Mouse (Mus musculus): ENCODE results near the gene Islr.
A peak's percentile ranks its signal among the peaks of the same experiment; 100 is the strongest.
"Not testable (repeated sequence)": the region's sequence is repeated elsewhere in the genome, so short reads cannot be mapped to it uniquely, and the experiment has no call there.

Islr gene

DNA sequence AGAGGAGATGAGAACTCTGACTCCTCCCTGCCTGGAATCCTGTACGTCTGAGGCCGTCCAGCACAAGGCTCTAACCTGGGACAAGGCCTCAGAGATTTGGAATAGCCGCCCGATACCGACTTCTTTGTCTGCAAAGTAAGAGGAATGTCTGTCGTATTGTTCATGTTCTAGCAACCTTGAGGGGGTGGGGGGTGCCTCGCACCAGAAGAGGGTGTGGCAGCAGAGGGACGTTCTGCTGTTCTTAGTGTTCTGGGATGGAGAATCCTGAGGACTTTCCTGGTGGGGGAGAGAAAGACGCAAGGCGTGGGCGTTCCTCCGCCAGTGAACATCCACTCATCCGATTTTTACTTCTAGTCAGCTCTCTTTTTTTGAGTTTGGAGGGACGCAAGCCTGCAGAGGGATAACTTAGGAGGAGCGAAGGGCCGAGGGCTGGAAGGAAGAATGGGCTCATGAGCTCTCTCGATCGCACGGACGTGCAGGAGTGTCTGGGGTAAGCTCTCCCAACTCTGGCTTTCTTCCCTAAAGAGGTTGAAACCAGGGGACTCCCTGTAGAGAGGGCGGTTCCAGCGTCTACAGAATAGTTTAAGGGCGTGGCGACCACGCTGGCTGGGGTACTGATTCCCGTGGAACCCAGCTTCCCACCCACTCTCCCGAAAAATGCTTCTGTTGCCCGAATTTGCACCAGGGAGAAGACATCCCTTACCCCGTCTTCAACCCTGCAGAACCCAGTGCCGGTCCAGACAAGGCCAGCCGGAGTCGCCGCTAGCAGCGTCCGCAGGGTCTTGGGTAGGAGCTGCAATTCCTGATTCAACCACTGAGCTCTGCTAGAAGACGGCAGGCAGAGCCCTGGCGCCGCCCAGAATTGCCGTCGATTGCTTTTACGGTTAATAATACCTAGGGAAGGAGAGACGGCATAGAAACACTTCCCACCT, at the start of gene Islr, which contains the start of gene Islr2:
Gene Islr, minus strand, starts transcription at position 791 of the 932 bp plus-strand sequence.
Gene Islr2, minus strand, starts transcription at position 804 of the 932 bp plus-strand sequence.
- DNase-seq (ENCODE audit: low read depth, low spot score), result peak; percentile 85

DNA sequence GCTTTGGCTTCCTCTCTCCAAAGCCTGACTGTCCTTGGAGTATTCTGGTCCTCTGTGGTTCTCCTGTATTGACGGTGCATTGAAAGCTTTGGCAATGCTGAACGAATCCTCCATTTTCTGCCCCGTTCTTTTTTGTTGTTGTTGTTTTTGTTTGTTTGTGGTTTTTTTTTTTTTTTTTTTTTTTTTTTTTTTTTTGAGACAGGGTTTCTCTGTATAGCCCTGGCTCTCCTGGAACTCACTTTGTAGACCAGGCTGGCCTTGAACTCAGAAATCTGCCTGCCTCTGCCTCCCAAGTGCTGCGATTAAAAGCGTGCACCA, 49.7 kb upstream of the Islr start:
- DNase-seq (ENCODE audit: low read depth, low spot score), result not testable (repeated sequence)

DNA sequence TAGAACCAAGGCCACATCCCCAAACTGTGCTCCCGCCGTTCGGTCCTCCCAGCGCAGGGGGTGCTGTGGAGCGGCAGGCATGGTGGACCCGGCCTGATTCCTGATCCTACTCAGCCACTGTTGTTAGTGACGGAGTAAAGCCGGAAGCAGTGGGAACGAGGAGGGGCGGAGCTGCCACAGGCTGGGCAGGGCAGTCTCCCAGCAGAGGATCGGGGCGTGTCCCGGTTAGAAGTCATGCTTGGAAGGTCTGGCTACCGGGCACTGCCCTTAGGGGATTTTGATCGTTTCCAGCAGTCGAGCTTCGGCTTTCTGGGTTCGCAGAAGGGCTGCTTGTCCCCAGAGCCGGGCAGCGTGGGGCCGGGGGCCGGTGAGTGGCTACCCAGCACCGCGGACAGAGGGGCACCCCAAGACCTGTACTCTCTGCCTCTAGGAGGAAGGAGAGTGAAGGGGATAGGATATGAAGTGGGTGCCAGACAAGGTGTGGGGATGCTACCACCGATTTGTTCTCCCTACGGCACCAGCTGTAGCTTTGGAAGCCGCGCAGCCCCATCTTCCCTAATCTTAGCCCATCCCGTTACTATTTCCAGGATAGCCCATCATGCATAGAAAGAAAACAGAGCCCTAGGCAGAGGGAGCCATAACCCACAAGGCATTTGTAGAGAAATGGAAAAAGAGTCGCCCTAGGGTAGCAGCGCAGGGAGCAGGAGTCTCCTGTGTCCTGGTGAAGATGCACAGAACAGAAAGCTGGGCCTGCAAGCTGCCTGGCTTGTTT, 49.1 kb upstream of the Islr start, which contains the start of gene Stoml1:
Gene Stoml1, plus strand, starts transcription at position 132 of the 772 bp plus-strand sequence.
- DNase-seq (ENCODE audit: low read depth, low spot score), result peak; percentile 93

DNA sequence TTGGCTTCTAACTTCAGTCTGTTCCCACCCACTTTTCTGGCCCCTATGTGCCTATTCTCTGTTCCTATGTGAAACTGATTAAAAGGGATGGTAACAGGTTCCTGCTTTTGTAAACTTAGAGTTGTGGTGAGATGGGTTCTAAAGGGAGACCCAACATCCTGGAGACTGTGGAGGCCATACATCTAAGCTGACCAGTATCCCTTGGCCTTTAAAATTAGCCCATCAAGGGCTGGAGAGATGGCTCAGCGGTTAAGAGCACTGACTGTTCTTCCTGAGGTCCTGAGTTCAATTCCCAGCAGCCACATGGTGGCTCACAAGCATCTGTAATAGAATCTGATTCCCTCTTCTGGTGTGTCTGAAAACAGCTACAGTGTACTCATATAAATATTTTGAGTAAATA, 46.6 kb upstream of the Islr start:
- DNase-seq (ENCODE audit: low read depth, low spot score), result not testable (repeated sequence)

DNA sequence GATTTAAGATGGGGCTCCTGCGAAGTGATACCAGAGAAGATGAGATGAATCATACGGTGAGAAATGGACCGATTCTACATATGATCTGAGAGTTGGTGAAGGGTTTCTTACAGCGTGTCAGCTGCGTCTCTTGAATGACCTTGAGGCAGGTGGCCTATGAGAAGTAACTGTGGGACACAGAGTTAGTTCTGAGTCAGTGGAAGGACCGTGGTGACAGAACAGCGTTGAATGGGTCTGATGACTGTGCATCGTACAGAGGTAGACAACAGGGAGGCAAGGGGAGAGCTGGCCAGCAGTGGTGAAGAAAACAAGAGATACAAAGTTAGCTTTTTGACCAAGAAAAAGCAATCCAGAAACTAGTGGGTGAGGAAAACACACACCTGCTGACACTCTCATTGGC, 46.2 kb upstream of the Islr start:
- no peak for DNase-seq (ENCODE audit: low read depth, low spot score)

DNA sequence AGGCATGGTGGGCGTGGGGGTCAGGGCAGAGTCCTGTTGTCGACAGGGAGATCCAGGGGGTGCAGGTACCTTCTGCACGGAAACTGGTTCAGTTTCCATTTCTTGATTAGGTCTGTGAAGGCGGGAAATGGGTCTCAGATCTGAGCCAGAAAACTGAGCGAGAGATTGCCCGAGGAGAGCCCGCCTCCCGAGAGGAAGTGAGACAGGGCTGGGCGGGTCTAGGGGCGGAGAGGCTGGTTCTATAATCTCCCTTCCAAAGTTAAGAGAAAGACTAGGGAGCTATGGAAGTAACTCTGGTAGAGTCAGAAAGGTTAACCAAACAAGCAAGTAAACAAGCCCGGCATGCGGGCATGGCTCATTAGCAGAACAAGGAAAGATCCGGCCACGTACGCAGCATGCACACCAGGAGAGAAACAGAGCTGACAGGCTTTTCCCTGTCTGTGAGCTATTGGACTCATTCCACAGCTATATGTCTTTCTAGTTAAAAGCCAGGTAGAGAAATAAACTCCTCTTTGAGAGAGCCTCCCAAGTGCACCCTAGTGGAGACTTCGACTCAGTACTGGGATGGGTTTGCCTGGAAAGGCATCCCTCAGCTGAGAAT, 45.6 kb upstream of the Islr start, which contains the start of gene Pml:
Gene Pml, minus strand, starts transcription at position 195 of the 601 bp plus-strand sequence.
- peak; percentile 45 for DNase-seq (ENCODE audit: low read depth, low spot score)

DNA sequence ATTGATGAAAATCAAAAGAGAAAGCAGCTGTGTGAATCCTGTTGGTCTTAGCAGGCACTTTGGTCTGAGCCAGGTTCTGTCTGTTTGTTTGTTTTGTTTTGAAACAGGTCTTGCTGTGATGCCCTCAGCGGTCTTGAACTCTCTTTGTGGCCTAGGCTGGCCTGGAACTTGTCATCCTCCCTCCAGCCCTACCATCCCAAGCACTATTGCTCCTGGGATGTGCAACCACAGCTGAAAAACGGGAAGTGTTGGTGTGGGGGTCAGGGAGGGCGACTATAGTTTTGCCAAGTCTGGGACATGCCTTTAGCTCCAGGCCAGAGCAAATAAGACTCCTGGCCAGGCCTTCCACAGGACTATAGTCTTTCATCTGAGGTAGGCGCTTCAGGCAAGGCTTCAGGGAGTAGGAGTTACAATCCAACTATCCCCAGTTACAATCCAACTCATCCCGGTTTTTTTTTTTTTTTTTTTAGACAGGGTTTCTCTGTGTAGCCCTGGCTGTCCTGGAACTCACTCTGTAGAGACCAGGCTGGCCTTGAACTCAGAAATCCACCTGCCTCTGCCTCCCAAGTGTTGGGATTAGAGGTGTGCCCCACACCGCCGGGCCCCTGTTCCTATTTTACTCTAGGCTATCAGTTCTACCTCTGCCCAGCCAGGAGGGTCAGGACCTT, 44.8 kb upstream of the Islr start:
- DNase-seq (ENCODE audit: low read depth, low spot score), result no peak

DNA sequence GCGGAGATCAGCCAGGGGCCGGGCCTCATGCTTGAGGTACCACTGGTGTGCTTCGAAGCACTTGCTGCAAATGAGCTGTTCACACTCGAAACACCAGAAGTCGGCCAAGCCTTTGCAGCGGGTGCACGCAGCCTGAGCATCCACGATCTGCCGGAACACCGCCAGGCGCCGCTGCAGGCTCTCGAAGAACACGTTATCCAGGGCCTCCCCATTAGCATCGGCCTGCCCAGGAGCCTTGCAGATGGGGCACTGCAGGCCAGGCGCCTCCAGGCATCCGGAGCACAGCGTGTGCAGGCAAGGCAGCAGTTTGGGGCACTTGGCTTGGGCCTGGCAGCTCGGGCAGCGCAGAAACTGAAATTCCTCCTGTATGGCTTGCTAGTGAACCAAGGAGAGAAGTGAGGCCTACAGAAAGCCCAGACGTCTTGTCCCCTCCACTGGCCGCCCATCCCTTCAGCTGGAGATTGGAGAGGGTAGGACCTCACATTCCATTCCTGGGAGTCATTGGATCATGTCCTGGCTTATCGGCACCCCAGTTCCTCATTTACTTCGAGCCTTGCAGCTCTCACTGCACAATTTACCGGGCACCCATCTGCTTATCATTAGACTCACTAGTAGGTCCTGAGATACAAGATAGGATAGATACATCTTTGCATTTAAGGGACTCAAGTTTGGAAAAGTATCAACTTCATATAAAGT, 43.1 kb upstream of the Islr start:
- peak; percentile 83 for DNase-seq (ENCODE audit: low read depth, low spot score)

DNA sequence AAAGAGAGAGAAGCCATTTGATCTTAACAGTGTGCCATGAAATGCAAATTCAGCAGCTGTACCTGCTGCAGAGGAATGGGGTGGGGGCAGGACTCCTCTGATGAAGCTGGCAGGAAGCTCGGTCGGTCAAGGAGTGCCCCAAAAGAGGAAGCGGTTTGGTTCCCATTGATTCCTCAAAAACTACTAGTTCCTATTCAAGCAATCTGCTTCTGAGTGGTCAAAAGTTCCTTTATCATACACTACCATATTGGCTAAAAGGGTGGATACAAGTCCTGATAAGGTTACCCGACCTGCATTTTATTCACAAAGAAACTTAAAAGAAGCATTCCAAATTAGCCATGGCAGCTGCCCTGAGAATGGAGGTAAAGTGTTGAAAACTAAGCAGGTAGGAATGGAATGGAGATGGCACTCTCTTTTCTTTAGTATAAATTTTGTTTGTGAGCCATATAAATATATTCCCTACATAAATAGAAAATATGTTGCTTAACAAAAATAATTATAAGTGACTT, 42.0 kb upstream of the Islr start:
- DNase-seq (ENCODE audit: low read depth, low spot score), result no peak

DNA sequence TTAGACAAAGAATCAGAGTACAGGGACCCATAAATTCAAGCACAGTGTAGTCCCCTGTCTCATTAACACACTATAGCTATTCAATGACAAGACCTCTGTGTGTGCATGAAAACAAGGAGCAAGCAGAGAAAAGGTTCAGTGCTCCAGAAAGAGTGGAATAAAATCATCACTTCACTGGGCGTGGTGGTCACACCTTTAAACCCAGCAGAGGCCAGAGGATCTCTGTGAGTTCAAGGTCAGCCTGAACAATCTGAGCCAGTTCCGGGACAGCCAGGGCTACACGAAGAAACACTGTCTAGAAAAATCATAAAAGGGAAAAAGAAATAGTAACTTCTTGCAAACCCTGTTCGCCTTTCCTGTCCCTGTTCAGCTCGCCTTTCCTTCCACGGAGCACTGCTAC, 39.6 kb upstream of the Islr start:
- DNase-seq (ENCODE audit: low read depth, low spot score), result no peak

DNA sequence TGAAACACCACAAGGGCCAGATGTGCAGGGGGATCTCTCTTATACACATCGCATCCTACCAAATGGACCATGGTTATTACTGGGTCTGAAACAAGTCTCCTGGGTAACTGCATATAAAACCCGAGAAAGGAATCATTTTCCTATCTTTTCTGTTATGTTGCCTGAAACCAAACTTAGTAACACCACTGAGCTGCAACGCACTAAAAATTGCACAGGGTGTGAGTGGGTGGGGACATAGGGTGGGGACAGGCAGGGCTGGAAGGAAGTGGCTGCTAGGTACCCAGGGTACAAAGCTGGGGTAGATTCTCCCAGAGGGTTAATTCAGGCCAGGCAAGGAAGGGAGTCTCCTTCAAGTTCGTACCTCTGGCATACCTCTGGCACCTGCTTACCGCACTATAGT, 38.6 kb upstream of the Islr start:
- DNase-seq (ENCODE audit: low read depth, low spot score), result no peak

DNA sequence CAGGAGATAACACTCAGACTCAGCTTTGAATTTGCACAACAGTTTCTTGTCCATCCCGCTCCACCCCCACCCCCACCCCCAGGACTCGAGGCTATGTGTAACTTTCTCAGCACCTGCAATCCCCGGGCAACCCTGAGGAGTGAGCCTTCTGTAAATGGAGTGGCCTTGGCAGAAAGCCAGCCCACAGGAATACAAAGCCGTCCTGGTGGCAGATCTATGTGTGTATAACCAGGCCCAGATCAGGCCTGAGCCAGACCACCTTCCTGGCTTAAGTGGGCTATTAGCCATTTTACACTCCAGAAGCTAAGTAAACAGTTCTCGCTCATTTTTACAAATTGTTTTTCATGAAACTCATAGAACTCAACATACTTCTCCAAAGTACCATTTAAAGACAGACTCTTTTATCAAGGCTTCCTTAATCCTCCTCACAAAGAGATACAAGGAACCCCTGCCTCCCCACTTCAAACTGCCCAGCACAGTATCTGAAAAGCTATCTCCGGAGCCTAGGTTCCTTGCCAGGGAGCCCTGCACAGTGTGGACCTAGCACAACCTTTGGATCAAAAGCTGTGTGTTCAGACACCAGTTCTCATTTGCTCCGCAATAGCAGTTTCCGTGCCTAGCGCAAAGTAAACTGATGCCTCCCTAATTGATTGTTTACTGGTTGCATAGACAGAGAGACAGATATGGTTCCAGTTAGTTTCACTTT, 37.8 kb upstream of the Islr start:
- DNase-seq (ENCODE audit: low read depth, low spot score), result peak; percentile 43

DNA sequence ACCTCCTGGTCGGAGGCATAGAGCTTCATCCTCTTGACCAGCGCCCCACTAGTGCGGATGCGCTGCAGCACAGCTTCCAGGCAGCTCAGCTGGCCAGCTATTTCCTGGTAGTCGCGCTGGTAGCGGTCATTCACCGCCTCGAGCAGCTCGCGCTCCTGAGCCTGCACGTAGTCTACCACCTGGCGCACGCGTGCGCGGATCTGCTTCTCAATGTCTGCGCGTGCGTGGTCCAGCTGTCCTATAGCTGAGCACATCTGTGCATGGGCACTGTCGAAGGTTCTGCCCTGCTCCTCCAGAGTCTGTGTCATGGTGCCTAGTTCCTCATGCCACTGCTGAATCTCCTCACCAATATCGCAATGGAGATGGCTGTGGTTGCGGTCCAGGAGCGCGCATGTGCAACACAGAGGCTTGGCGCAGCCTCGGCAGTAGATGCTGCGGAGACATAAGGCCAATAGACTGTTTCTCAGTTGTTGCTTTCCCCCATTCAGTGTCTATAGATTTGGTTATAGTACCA, 30.5 kb upstream of the Islr start:
- no peak for DNase-seq (ENCODE audit: low read depth, low spot score)

DNA sequence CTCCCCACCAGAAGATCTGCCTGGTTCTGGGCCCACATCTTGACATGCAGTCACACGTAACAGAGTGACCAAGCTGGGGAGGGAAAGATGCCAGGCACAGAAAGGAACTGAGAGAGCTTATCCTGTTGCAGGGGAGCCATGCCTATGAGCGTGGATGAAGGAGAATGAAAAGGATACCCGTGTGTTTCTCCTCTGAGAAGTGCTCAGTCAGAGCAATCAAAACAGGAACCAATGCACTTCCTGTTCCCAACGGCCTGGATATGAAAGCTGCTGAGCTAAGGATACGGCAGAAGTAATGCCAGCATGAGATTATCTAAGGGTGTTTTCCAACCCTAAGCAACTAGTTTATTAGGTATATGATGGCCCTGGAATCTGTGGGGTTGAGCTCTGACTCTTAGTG, 28.3 kb upstream of the Islr start:
- no peak for DNase-seq (ENCODE audit: low read depth, low spot score)

DNA sequence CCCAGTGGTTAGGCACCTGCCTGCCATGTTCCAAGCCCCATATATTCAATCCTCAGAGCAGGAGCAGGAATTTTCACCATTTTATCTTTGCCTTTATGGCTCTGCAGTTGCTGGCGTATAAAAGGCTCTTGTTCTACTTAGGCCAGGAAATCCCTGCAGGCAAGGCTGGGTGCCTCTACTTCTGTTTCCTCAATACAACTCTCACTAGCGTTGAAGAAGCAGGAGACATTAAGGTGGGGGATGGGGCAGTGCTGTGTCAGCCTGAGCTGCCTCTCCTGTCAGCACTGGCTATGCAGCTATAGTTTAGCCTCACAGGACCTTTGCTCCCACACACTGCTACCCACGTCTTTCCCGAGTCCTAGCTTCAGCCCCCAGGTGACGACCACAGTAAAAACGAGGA, 27.6 kb upstream of the Islr start:
- no peak for DNase-seq (ENCODE audit: low read depth, low spot score)

DNA sequence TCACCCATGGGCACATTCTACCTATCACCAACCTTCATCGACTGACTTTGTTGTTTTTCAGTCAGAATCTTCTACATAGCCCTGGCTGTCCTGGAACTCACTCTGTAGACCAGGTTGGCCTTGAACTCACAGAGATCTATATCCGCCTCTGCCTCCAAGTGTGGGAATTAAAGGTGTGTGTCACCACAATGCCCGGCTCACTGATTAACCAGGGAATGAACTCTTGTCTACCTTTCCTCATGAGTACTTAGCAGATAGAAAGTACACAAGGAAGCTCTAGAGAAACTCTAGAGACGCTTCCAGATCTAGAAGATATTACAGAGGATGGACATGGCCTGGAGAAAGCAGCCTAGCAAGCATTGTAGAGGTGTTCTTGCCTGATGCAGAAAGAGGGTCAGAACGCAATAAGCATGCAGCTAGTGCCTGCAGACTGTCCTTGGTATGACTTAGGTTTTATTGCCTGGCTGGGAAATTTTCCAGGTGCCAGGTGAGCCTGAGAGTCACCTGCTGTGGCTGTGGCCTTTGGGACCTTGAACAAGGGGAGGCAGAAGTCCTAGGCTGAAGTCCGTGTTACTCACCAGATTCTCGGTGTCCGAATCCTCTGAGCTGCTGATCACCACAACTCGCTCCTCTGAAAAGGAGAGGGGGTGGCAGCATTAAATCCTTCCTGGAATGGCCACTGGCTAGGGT, 24.8 kb upstream of the Islr start:
- no peak for DNase-seq (ENCODE audit: low read depth, low spot score)

DNA sequence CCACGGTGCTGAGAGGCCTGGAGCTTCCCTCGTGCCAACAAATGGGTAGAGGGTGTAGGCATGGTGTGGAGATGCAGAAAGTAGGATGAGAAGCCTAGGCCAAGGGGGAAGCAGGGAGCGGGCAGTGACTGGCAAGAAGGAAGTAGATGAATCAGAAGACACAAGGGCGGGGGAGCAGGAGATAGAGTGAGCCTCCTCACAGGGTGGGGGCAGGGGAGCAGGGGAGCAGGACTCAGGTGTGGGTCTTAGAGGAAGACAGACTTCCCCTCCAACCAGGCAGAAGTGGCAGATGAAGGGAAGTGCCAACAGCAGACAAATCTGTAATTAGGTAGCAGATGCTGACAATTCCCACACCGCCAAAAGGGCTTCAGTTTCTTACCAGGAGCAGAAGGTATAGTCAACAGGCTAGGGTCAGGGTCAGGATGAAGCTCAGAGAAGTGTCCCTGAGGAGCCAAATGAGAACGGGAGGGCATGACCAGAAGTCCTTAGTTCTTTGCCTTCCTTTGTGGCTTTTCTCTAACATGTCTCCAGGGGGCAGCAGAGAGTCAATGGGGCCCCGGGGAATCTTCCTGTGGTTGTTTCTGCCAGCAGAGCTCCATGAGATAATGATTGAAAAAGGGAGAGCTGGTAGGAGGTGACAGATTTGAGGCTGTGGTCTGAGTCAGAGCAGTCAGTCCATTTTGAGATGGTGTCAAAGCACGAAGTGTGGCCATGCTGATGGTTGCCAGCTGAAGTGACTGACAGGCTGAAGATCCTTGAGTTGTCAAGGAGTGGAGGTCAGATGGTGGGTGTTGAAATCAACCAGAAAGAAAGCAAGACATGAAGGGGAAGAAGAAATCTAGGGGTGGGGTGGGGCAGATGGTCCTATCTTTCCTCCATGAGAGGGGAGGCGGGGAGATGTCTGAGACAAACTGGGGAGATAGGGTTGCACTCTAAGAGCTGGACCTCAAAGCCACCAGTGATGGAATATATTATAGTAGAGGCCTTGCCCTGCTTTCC, 22.1 kb upstream of the Islr start:
- DNase-seq (ENCODE audit: low read depth, low spot score), result peak; percentile 52

DNA sequence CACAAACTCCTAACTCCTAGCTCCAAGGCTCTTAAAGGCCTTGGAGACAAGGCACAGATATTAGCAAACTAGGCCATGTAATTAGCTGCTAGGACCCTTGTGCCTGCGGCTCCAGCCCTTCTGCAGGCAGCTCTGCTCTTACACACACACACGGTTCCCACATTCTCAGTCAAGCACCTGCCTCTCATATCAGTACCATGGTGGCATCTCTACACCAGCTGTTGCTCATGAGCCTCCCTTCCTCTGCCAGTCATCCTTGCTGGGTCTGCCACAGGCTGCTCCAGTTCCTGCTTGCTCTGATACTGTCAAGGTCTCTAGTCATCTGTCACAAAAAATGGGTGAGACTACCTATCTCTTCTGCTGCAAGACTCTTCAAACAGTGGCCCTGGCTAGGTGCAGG, 20.2 kb upstream of the Islr start:
- no peak for DNase-seq (ENCODE audit: low read depth, low spot score)

Measured in mesoderm, embryonic 11.5 days (tissue).